Mouse (Mus musculus) heart, adult 9 months (tissue): ENCODE measurements around the gene Myo5c.
"Not testable (repeated sequence)": the region's sequence is repeated elsewhere in the genome, so short reads cannot be mapped to it uniquely, and the experiment has no call there.

Source experiments
- DNase-seq, 2 experiments: peaks; one replicate each; pipeline ENCODE4 v3.0.0; 2022; ENCODE audit warnings: low spot score in 2 of 2

Gene Myo5c

DNA sequence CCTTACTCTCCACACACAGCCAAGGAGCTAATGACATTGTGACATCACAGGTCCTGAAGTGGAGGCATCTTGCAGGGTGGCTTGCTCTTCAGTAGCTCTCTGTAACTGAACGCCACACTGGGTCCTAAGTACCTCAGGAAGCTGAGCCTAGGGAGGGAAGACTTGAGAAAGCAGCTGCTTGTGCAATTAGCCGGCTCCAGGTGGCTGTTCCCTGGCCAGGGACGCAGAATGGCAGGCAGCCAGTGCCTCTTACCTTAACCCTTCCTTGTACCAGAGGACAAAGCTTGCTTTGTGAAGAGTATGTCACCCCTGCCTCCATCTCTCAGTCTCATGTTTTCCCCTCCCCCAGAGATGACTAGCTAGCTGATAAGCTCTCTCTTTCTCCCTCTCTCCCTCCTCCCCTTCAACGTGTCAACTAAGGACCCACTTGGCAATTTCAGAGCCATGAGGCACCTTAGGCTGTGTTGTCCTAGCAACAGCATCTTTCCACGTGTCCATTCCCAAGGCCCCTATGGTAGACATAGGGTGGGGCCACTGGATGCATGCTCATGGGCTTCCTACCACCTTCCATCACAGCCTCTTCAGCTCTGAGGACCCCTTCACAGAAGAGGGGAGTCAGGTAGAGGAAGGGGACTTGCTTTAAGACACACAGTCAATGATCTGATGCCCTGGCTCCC, 12.0 kb downstream of the Myo5c start:
- no peak for DNase-seq

GRCm38 (mm10) chr9:75244527-75244926, 12.7 kb downstream of the Myo5c start:
- DNase-seq, result no peak

- DNase-seq, result no peak
Observed at GRCm38 (mm10) chr9:75246080-75246930, 14.5 kb downstream of the Myo5c start.

- DNase-seq, result no peak
Observed at GRCm38 (mm10) chr9:75247870-75248269, 16.1 kb downstream of the Myo5c start.

DNA sequence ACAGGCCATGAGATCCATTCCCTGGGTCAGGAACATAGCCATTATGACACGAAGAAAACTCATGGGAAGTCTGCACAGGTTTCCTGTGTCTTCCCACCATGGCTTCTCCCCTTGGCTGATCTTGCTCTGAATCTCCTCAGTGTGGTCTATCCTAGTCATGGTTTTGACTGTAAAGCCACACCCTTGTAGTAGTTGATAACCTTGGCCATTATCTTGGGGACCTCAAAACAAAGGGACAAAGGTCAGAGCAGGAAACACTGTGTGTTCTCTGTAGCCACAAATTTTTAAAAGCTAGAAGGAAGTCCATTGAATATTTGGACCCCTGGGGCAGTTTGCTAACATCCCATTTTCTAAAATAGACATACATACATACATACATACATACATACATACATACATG, 16.5 kb downstream of the Myo5c start:
- DNase-seq, result no peak

DNA sequence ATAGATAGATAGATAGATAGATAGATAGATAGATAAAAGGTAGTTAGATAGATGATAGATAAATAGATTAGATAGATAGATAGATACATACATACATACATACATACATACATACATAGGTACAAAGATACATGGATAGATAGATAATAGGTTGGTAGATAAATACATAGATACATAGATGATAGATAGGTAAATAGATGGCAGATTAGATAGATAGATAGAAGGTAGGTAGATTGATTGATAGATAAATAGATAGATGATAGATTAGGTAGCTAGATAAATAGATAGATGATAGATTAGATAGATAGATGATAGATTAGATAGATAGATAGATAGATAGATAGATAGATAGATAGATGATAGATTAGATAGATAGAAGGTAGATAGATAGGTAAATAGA, 17.1 kb downstream of the Myo5c start:
- no peak for DNase-seq

- not testable (repeated sequence) for DNase-seq
Observed at GRCm38 (mm10) chr9:75253158-75253557, 21.3 kb downstream of the Myo5c start.

GRCm38 (mm10) chr9:75253766-75254165, 21.9 kb downstream of the Myo5c start:
- peak in 1 of 2 experiments; percentile 21 for DNase-seq

GRCm38 (mm10) chr9:75254196-75254955, 22.6 kb downstream of the Myo5c start:
- peak; percentile 64 to 74 for DNase-seq

- DNase-seq, result no peak
Observed at GRCm38 (mm10) chr9:75255820-75256545, 24.2 kb downstream of the Myo5c start.

DNA sequence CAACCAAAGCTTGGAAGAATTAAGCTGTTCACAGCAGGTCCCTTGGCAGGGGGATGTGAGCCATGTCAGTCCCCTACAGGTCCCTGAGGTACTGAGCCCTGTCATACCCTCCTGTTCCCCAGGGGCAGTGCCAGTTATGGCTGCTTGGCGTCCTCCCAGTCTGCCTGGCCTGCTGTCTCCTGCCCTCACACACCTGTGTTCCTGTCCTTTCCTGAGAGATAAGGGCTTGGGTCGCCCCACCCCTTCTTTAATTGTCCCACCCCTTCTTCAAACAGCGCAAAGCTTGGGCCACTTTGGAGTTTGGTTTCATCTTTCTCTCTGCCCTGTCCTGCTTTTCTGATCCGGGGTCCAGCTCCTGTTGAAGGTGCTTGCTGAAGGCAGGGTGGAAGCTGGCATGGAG, 27.0 kb downstream of the Myo5c start:
- no peak for DNase-seq

DNA sequence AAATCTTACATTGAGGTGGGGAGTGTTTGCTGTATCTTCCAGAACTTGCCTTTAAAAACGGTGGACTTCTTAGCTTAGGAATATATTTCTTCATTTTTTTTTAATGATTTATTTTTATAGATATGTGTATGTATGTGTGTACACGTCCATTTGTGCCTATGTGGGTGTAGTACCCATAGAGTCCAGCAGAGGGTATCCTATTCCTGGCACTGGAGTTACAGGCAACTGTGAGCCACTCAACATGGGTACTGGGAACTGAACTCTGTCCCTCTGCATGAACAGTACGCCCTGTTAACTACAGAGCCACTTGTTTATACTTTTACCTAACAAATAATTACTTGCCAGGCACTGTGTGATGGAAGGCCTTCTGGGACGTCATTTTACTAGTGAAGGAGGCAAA, 27.8 kb downstream of the Myo5c start:
- DNase-seq, result no peak

DNA sequence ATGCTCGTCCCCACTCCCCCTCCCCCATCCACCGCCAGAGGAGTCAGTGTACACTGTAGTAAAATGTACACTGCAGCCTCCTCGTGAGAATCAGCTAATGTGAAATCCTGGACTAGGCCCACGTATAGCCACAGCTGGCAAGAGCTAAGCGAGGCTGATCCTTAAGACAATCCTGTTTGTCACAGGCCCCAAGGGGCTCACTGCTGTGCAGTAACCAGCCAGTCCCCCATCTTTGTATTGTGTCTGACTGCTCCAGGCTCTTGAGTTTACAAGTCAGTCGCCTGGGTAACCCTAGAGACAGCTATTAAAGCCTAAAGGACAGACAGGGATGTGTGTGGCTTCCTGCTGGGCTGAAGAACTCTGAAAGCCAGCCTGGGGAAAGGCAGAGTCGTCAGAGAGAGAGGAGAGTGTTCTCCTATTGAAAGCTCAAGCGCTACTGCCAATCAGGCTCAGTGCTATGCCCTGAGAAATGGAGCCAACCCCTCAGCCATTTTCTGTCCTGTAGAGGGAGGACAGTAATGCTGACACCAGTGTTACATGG, 29.6 kb downstream of the Myo5c start:
- no peak for DNase-seq

- DNase-seq, result no peak
Observed at GRCm38 (mm10) chr9:75262235-75262826, 30.5 kb downstream of the Myo5c start.

GRCm38 (mm10) chr9:75264008-75264718, 32.3 kb downstream of the Myo5c start:
- no peak for DNase-seq

GRCm38 (mm10) chr9:75267147-75267546, 35.3 kb downstream of the Myo5c start:
- no peak for DNase-seq

GRCm38 (mm10) chr9:75270382-75270781, 38.6 kb downstream of the Myo5c start:
- DNase-seq, result no peak

GRCm38 (mm10) chr9:75271539-75271938, 39.7 kb downstream of the Myo5c start:
- DNase-seq, result no peak

- no peak for DNase-seq
Observed at GRCm38 (mm10) chr9:75273646-75274045, 41.8 kb downstream of the Myo5c start.

- DNase-seq, result no peak
Observed at GRCm38 (mm10) chr9:75274486-75274885, 42.7 kb downstream of the Myo5c start.
